Mouse (Mus musculus): Measurements from ENCODE around the gene Zfp36. TPM values are rescaled to one million over a fixed set of nuclear protein-coding genes. Genes with fewer than 3 reads are reported as not detected.

The Zfp36 gene
- polyA plus RNA-seq (2015; fragmentation: Nextera tagmentation; extraction: Ambion mirVana), result 5.6 and 5.7 TPM in 2 replicates

DNA sequence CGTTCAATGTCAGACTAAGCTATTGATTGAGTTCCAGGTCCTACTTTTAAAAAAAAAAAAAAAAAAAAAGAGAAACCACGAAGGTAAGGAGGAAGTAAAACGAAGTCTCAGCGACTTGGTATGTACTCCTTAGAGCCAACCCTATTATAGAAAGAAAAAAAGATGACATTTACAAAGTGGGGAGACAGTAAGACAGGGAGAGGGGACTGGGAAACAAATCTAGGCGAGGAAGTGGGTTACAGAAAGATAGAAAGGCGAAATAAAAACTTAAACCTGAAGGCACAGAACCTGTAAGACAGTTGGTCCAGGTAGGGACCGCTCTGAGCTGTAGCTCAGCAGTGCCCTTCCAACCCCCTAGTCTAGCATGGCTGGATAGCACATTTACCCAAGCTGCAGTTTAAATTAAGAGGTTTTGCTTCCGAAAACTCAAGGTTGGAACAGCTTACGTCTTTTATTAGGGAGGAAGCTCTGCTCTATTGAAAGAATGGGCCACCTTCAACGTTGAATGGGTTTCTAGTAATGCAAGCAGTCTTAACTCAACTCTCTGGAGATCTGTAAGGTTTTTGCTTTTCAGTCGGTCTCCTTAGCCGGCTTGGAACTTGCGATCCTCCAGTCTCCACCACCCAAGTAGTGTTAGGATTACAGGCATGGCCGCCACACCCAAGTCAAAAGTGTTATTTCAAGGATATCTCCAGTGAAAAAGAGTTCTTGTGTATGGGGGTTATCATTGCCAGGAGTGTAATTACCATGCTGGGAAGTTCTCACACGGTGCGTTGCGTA lies at the start of gene Zfp36:
TSS of gene Zfp36 (minus strand) at position 17 of the 780 bp plus-strand sequence.
- Histone ChIP-seq H3K27me3 (no peaks in the 10 kb centered on the region), H3K4me1 (peaks cover 57% of the 10 kb centered on the region), H3K9ac (replicated peaks) (peak within 1 kb of the TSS; percentile 76), H3K36me3 (peaks cover 3% of the 10 kb centered on the region; the same call in 1 of the 2 replicates), H3K4me2 (replicated peaks) (peak within 1 kb of the TSS; percentile 90), H3K9me3 (no peaks in the 10 kb centered on the region), H3K27ac (replicated peaks) (peak within 1 kb of the TSS; percentile 78), H3K4me3 (peak within 1 kb of the TSS; percentile 60)
- ATAC-seq (replicated peaks), result no peak
- WGBS, result 55% methylated on average over 17 of the region's 17 CpGs

DNA sequence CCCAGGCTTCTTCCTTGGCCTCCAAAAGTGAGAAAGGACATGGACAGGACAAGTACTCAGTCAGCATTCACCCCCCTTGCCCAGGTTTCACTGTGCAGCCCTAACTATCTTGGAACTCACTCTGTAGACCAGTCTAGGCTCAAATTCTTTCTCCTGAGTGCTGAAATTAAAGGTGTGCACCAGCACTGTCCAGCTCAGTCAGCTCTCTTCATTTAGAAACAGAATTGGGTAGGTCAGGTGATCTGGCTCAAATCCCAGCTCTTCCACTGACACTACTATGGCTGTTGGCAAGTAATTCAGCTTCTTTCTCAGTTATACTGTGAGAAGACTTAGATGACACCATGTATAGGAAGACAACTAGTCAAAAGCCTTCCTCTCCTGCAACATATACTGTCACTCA lies 47.7 kb upstream of the Zfp36 start:
- H3K4me1 ChIP-seq, result peaks cover 10% of the 10 kb centered on the region
- no peaks in the 10 kb centered on the region for H3K27me3 ChIP-seq
- peaks cover 11% of the 10 kb centered on the region for H3K36me3 ChIP-seq
- no peak overlapping the region for H3K4me2 ChIP-seq (replicated peaks)
- H3K9me3 ChIP-seq, result no peaks in the 10 kb centered on the region
- H3K4me3 ChIP-seq, result no peak overlapping the region
- H3K27ac ChIP-seq (replicated peaks), result no peak overlapping the region
- H3K9ac ChIP-seq (replicated peaks), result no peak overlapping the region
- no peak for ATAC-seq (replicated peaks)

DNA sequence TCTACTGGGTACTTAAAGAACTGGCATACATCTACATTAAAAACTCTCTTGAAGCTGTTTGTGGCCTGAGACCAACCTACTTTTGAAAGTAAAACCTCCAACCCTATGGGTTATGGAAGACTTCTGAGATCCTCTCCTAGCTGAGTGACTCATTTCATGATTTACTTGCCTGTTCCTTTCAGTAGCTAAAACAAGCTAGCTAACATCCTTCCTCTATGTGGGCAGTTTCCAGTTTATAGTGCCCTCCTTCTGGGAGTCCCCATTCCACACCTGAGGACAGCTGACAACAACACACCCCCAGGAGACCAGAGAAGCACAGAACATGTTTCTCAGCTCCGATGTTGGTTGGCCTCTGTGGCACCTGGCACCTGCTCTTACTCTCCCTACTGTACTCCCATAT lies 43.0 kb upstream of the Zfp36 start:
- H3K4me1 ChIP-seq, result no peaks in the 10 kb centered on the region
- WGBS, result 95% methylated on average over 1 of the region's 1 CpGs
- H3K9me3 ChIP-seq, result no peaks in the 10 kb centered on the region
- peaks cover 53% of the 10 kb centered on the region for H3K36me3 ChIP-seq
- H3K9ac ChIP-seq (replicated peaks), result no peak overlapping the region
- no peak for ATAC-seq (replicated peaks)
- no peak overlapping the region for H3K4me2 ChIP-seq (replicated peaks)
- no peak overlapping the region for H3K4me3 ChIP-seq
- no peak overlapping the region for H3K27ac ChIP-seq (replicated peaks)
- H3K27me3 ChIP-seq, result no peaks in the 10 kb centered on the region

DNA sequence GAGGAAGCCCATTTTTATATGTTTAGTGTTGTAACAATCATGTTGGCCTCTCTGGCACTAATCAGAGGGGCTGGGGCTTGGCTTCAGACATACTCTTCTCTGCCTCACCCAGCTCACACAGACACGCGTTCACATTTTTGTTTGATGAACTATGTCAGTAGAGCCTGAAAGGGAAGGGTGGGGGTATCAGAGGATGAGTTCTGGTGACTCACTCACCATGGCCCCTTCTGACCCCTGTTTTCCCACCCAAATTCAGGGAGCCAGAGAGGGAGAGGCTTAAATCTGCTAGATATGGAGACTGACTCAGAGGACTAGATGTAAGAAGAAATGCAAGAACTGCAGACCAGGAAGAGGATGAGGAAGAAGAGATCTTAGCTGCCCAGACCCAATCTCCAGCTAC lies 39.4 kb upstream of the Zfp36 start:
- no peaks in the 10 kb centered on the region for H3K9me3 ChIP-seq
- H3K4me3 ChIP-seq, result no peak overlapping the region
- no peaks in the 10 kb centered on the region for H3K4me1 ChIP-seq
- no peak overlapping the region for H3K4me2 ChIP-seq (replicated peaks)
- H3K36me3 ChIP-seq, result peaks cover 81% of the 10 kb centered on the region
- H3K9ac ChIP-seq (replicated peaks), result no peak overlapping the region
- ATAC-seq (replicated peaks), result no peak
- 93% methylated on average over 2 of the region's 2 CpGs for WGBS
- no peak overlapping the region for H3K27ac ChIP-seq (replicated peaks)
- H3K27me3 ChIP-seq, result no peaks in the 10 kb centered on the region

DNA sequence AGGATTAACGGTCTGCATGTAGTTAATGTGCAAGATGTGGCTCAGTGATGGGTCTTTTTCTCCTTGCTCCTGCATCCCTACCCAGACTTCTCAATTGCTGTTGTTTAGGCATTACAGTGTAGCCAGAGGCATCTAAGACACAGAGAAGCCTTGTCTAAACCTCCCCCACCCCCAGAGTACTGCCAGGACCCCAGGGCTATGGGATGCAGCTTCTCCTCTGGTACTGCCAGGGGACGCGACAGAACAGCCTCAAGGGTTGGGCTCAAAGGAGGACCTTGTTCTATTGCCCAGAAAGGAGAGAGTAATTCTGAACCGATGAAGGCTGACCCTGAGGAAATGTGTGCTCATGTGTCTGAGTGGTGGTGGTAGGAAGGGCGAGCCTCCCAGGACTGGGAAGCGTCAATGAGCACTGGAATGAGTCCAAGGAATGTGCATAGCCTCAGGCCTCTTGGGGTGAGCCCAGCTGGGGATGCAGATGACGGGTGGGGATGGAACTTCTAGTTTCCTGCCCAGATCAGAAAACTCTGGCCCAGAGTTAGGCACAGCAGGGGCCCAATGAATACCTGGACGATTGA lies 38.1 kb upstream of the Zfp36 start:
- Histone ChIP-seq H3K27ac (replicated peaks) (no peak overlapping the region), H3K4me1 (no peaks in the 10 kb centered on the region), H3K9ac (replicated peaks) (no peak overlapping the region), H3K4me2 (replicated peaks) (no peak overlapping the region), H3K4me3 (no peak overlapping the region), H3K27me3 (no peaks in the 10 kb centered on the region), H3K36me3 (peaks cover 88% of the 10 kb centered on the region), H3K9me3 (no peaks in the 10 kb centered on the region)
- no peak for ATAC-seq (replicated peaks)
- 66% methylated on average over 8 of the region's 8 CpGs for WGBS

DNA sequence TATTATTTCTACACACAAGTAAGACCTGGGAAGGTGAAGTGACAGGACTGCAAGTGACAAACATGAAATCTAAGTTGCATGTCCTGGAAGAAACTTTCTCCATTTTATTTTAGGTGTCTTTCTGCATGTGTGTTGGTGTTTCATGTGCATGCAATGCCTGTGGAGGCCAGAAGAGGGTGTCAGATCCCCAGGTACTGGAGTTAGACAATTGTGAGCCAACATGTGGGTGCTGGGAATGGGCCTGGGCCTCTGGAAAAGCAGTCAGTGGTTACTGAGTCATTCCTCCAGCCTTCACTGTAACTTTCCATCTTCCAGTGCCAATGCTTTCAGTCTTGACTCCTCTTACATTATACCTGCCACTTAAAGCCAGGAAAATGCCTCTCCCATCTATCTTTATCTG lies 37.3 kb upstream of the Zfp36 start:
- Histone ChIP-seq H3K4me2 (replicated peaks) (no peak overlapping the region), H3K27me3 (no peaks in the 10 kb centered on the region), H3K4me1 (no peaks in the 10 kb centered on the region), H3K9ac (replicated peaks) (no peak overlapping the region), H3K36me3 (peaks cover 88% of the 10 kb centered on the region), H3K27ac (replicated peaks) (no peak overlapping the region), H3K9me3 (no peaks in the 10 kb centered on the region), H3K4me3 (no peak overlapping the region)
- ATAC-seq (replicated peaks), result no peak

DNA sequence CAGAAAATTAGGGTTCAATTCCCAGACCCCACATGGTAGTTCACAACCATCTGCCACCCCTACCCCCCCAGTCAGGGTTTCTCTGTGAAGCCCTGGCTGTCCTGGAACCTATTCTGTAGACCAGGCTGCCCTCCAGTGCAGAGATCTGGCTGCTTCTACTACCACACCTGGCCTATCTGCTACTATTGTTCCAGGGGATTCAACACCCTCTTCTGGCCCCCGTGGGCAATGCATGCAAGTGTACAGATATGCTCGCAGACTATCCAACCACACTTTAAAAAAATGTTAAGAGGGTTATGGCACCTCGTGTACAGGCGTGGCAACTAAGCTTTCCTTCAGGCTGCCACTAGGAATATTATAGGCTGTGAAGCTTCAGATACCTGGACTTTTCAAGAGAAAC lies 32.8 kb upstream of the Zfp36 start:
- no peaks in the 10 kb centered on the region for H3K27me3 ChIP-seq
- H3K36me3 ChIP-seq, result peaks cover 80% of the 10 kb centered on the region
- H3K4me1 ChIP-seq, result no peaks in the 10 kb centered on the region
- H3K9me3 ChIP-seq, result no peaks in the 10 kb centered on the region
- 84% methylated on average over 4 of the region's 4 CpGs for WGBS
- no peak for ATAC-seq (replicated peaks)
- H3K27ac ChIP-seq (replicated peaks), result no peak overlapping the region
- H3K4me2 ChIP-seq (replicated peaks), result no peak overlapping the region
- no peak overlapping the region for H3K4me3 ChIP-seq
- H3K9ac ChIP-seq (replicated peaks), result no peak overlapping the region

DNA sequence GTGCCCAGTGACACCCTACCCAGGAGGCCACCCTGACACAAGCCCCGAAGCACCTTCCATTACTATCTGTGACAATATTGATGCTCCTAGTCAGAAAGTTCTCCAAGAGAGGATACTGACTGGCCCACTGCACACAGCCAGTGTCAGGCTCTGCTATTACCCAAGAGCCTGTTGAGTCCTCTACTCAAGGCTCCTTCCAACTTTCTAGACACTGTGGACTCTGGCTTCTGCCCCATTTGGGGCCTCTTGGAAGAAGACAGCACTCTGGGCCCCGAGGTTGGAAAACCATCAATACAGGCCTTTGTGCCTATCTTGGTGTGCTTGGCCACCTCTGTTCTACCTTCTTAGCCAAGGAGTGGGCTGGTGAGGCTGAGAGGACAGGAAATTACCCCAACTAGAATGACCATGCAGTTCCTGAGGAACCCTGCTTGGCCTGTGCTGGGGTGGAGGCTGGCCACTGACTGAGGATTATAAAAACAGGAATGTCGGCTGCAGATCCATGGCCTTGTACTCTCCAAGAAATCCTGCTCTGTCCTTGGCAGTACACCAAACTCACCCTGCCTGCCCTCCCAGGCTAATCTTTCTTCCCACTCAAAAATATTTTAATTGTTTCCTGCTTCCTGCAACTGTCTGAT lies 30.9 kb upstream of the Zfp36 start:
- no peak overlapping the region for H3K9ac ChIP-seq (replicated peaks)
- no peaks in the 10 kb centered on the region for H3K9me3 ChIP-seq
- no peaks in the 10 kb centered on the region for H3K4me1 ChIP-seq
- peaks cover 84% of the 10 kb centered on the region for H3K36me3 ChIP-seq
- WGBS, result 89% methylated on average over 3 of the region's 3 CpGs
- no peak for ATAC-seq (replicated peaks)
- H3K27me3 ChIP-seq, result no peaks in the 10 kb centered on the region
- no peak overlapping the region for H3K4me2 ChIP-seq (replicated peaks)
- no peak overlapping the region for H3K4me3 ChIP-seq
- H3K27ac ChIP-seq (replicated peaks), result no peak overlapping the region

DNA sequence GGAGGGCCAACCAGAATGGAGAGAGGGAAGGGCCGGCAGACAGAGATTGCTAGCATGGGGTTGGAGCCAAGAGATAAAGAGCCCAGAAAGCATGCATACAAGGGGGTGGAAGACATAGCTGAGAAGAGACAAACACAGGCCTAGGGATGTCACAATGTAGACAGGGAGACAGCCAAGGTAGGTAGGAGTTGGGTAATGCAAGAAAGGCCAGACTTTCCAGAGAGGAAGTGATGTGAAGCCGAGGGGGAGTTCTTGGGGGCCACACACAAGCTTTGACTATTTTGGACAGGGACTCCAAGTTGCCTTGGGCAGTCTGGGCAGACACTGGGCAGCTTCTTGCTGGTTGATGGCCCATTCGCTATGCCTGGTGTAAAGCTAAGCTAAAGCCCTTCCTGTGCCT lies 21.9 kb upstream of the Zfp36 start:
- 84% methylated on average over 3 of the region's 3 CpGs for WGBS
- no peaks in the 10 kb centered on the region for H3K27me3 ChIP-seq
- H3K4me2 ChIP-seq (replicated peaks), result no peak overlapping the region
- H3K36me3 ChIP-seq, result peaks cover 96% of the 10 kb centered on the region
- H3K9ac ChIP-seq (replicated peaks), result no peak overlapping the region
- no peak overlapping the region for H3K27ac ChIP-seq (replicated peaks)
- H3K9me3 ChIP-seq, result no peaks in the 10 kb centered on the region
- no peaks in the 10 kb centered on the region for H3K4me1 ChIP-seq
- no peak overlapping the region for H3K4me3 ChIP-seq
- ATAC-seq (replicated peaks), result no peak

DNA sequence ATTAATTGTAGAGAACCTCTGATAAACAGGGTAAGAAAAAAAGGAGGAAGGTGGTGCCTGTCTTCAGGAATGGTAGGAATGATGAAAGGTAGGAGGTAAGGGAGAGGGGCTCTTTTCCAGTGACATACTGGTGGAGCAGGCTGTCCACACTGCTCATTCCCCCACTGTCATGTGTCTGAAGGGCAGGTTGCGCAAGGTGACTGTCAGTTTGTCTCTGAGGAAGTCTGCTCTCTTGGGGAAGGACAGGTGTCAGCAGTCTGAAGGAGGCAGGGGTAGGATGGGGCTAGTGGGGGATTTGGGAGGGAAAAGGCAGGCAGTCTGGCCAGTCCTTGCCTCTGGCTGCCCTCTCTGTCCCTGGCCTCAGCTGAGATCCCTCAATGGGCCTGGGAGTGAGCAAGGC lies 21.0 kb upstream of the Zfp36 start:
- Histone ChIP-seq H3K4me1 (no peaks in the 10 kb centered on the region), H3K9me3 (no peaks in the 10 kb centered on the region), H3K36me3 (peaks cover 96% of the 10 kb centered on the region), H3K4me2 (replicated peaks) (no peak overlapping the region), H3K27ac (replicated peaks) (no peak overlapping the region), H3K9ac (replicated peaks) (no peak overlapping the region), H3K27me3 (no peaks in the 10 kb centered on the region), H3K4me3 (no peak overlapping the region)
- 100% methylated on average over 1 of the region's 1 CpGs for WGBS
- no peak for ATAC-seq (replicated peaks)

DNA sequence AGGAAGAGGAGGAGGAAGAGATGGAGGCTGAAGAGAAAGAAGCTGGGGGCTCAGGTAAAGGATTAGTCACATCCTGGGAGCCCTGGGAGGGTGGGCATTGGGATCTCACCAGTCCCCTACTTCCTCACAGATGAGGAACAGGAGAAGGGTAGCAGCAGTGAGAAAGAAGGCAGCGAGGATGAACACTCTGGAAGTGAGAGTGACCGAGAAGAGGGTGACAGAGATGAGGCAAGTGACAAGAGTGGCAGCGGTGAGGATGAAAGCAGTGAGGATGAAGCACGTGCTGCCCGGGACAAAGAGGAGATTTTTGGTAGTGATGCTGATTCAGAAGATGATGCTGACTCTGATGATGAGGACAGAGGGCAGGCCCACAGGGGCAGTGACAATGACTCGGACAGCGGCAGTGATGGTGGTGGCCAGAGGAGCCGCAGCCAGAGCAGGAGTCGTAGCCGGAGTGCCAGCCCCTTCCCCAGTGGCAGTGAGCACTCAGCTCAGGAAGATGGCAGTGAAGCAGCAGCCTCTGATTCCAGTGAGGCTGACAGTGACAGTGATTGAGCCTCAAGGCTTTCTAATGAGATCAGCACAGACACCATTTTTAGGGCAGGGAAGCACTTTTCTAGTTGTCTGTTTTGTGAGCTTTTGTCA lies 18.8 kb upstream of the Zfp36 start:
- Histone ChIP-seq H3K36me3 (peaks cover 87% of the 10 kb centered on the region), H3K4me2 (replicated peaks) (no peak overlapping the region), H3K9ac (replicated peaks) (no peak overlapping the region), H3K9me3 (no peaks in the 10 kb centered on the region), H3K4me1 (peaks cover 2% of the 10 kb centered on the region), H3K27ac (replicated peaks) (no peak overlapping the region), H3K27me3 (no peaks in the 10 kb centered on the region), H3K4me3 (no peak overlapping the region)
- 90% methylated on average over 10 of the region's 10 CpGs for WGBS
- no peak for ATAC-seq (replicated peaks)

DNA sequence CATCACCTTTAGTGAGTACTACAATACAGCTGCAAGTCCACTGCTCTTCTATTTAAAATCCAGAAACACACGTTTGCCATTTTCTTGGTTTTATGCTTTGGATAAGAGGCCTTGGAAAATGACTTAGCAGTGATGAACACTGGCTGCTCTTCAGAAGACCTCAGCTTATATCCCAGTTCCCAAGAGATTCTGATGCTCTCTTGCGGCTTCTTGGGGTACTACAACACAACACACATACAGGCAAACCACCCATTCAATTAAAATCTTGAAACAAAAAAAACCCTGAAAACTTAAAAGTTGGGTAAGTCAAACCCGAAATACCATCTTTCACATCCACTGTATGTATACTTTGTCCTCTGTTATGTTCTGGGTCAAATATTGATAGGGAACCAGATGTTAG lies 17.9 kb upstream of the Zfp36 start:
- ATAC-seq (replicated peaks), result no peak
- Histone ChIP-seq H3K4me3 (no peak overlapping the region), H3K27ac (replicated peaks) (no peak overlapping the region), H3K4me1 (peaks cover 10% of the 10 kb centered on the region), H3K9me3 (no peaks in the 10 kb centered on the region), H3K9ac (replicated peaks) (no peak overlapping the region), H3K27me3 (no peaks in the 10 kb centered on the region), H3K36me3 (peaks cover 79% of the 10 kb centered on the region), H3K4me2 (replicated peaks) (no peak overlapping the region)
- WGBS, result 67% methylated on average over 3 of the region's 3 CpGs
